Mouse (Mus musculus) MEL (cell line): ENCODE measurements around the gene Prmt9. TPM values are rescaled to one million over a fixed set of nuclear protein-coding genes. Genes with fewer than 3 reads are reported as not detected.

Experiments used
- DNase-seq: peaks from one replicate; pipeline ENCODE4 v3.0.0; 2011; ENCODE audit warnings: low read depth, low spot score
- H3K27ac ChIP-seq: 2 replicates; pipeline ENCODE4 v1.5.1; 2012; ENCODE audit warnings: low read depth, mild to moderate bottlenecking, control low read depth, low read length, moderate library complexity; ENCODE audit not compliant: control insufficient read depth
- H3K27me3 ChIP-seq, 2 experiments: fragments of 150-350 bp in 1 of 2; sonication (generic) in 1 of 2; 2 replicates each; pipeline ENCODE4 v1.6.1; 2012; ENCODE audit warnings: low read length in 2 of 2, mild to moderate bottlenecking in 2 of 2, improper control_type of control experiment in 1 of 2, moderate library complexity in 1 of 2; ENCODE audit not compliant: insufficient read depth in 2 of 2, control insufficient read depth in 1 of 2
- H3K36me3 ChIP-seq, 2 experiments: 2 replicates each; pipeline ENCODE4 v1.6.1; 2012 to 2014; ENCODE audit warnings: low read length in 2 of 2, improper control_type of control experiment in 1 of 2, inconsistent platforms in 1 of 2, mild to moderate bottlenecking in 1 of 2; ENCODE audit not compliant: insufficient read depth in 2 of 2, control insufficient read depth in 1 of 2
- H3K4me1 ChIP-seq, 2 experiments: fragments of 150-350 bp in 1 of 2; sonication (generic) in 1 of 2; 2 replicates each; pipeline ENCODE4 v1.6.1; 2012; ENCODE audit warnings: low read length in 2 of 2, improper control_type of control experiment in 1 of 2, mild to moderate bottlenecking in 1 of 2; ENCODE audit not compliant: insufficient read depth in 2 of 2, control insufficient read depth in 1 of 2
- H3K4me3 ChIP-seq, 2 experiments: fragments of 150-350 bp in 1 of 2; sonication (generic) in 1 of 2; 2 replicates each; pipeline ENCODE4 v1.5.1; 2012; ENCODE audit warnings: low read depth in 2 of 2, low read length in 2 of 2, mild to moderate bottlenecking in 2 of 2, moderate library complexity in 2 of 2, control low read depth in 1 of 2, improper control_type of control experiment in 1 of 2; ENCODE audit not compliant: control insufficient read depth in 1 of 2, insufficient read depth in 1 of 2
- H3K79me2 ChIP-seq: 2 replicates; pipeline ENCODE4 v1.6.1; 2012; ENCODE audit warnings: mild to moderate bottlenecking, low read length, moderate library complexity; ENCODE audit not compliant: control insufficient read depth, poor library complexity, insufficient read depth
- H3K9ac ChIP-seq: 2 replicates; pipeline ENCODE4 v1.6.1; 2012; ENCODE audit warnings: low read depth, mild to moderate bottlenecking, control low read depth, low read length, moderate library complexity; ENCODE audit not compliant: control insufficient read depth, poor library complexity, severe bottlenecking
- H3K9me3 ChIP-seq: fragments of 150-350 bp; sonication (generic); replicated peaks from 2 replicates; pipeline ENCODE4 v1.6.1; 2012; ENCODE audit warnings: mild to moderate bottlenecking, low read length, improper control_type of control experiment, moderate library complexity; ENCODE audit not compliant: insufficient read depth
- CTCF ChIP-seq, 3 experiments: IDR thresholded peaks in 2 of 3; conservative IDR thresholded peaks in 1 of 3; 2 replicates each; pipeline ENCODE4 v1.5.1; 2011 to 2012; ENCODE audit warnings: low read length in 3 of 3, low read depth in 2 of 3, mild to moderate bottlenecking in 2 of 3, improper control_type of control experiment in 1 of 3, inconsistent platforms in 1 of 3, mixed read lengths in 1 of 3, moderate library complexity in 1 of 3; ENCODE audit not compliant: control insufficient read depth in 1 of 3, insufficient read depth in 1 of 3, poor library complexity in 1 of 3, severe bottlenecking in 1 of 3
- EP300 ChIP-seq, 2 experiments: IDR thresholded peaks; 2 replicates each; pipeline ENCODE4 v1.6.1; 2011; ENCODE audit warnings: improper control_type of control experiment in 2 of 2, low read length in 2 of 2, low read depth in 1 of 2, mild to moderate bottlenecking in 1 of 2
- ETS1 ChIP-seq: IDR thresholded peaks from 2 replicates; pipeline ENCODE4 v1.6.1; 2012; ENCODE audit warnings: low read depth, mild to moderate bottlenecking, inconsistent platforms, low read length, improper control_type of control experiment, moderate library complexity
- GATA1 ChIP-seq: IDR thresholded peaks from 2 replicates; pipeline ENCODE4 v1.6.1; 2011; ENCODE audit warnings: low read depth, low read length, improper control_type of control experiment
- MAX ChIP-seq: IDR thresholded peaks from 2 replicates; pipeline ENCODE4 v1.6.1; 2011; ENCODE audit warnings: low read length, improper control_type of control experiment
- MAZ ChIP-seq: IDR thresholded peaks from 2 replicates; pipeline ENCODE4 v1.6.1; 2012; ENCODE audit warnings: low read depth, mild to moderate bottlenecking, inconsistent platforms, low read length, improper control_type of control experiment
- MEF2A ChIP-seq: IDR thresholded peaks from 2 replicates; pipeline ENCODE4 v1.6.1; 2014; ENCODE audit warnings: low read depth, mild to moderate bottlenecking, inconsistent platforms, low read length, improper control_type of control experiment; ENCODE audit not compliant: poor library complexity, insufficient replicate concordance, severe bottlenecking; ENCODE audit errors: extremely low read depth
- MXI1 ChIP-seq: IDR thresholded peaks from 2 replicates; pipeline ENCODE4 v1.6.1; 2011; ENCODE audit warnings: mild to moderate bottlenecking, low read depth, low read length, improper control_type of control experiment
- MYC ChIP-seq: IDR thresholded peaks from 2 replicates; pipeline ENCODE4 v1.6.1; 2011; ENCODE audit warnings: low read depth, mild to moderate bottlenecking, low read length, improper control_type of control experiment, moderate library complexity
- POLR2AphosphoS2 ChIP-seq: IDR thresholded peaks from 2 replicates; pipeline ENCODE4 v1.6.1; 2011; ENCODE audit warnings: low read length, improper control_type of control experiment
- POLR2AphosphoS5 ChIP-seq: IDR thresholded peaks from 2 replicates; pipeline ENCODE4 v1.6.1; 2012; ENCODE audit warnings: low read depth, borderline replicate concordance, mild to moderate bottlenecking, inconsistent platforms, low read length, moderate library complexity, mixed read lengths
- SIN3A ChIP-seq: IDR thresholded peaks from 2 replicates; pipeline ENCODE4 v1.6.1; 2012; ENCODE audit warnings: low read length, improper control_type of control experiment, inconsistent platforms
- USF2 ChIP-seq, 2 experiments: IDR thresholded peaks; 2 replicates each; pipeline ENCODE4 v1.6.1; 2011 to 2012; ENCODE audit warnings: improper control_type of control experiment in 2 of 2, low read length in 2 of 2, borderline replicate concordance in 1 of 2, inconsistent platforms in 1 of 2, low read depth in 1 of 2, mild to moderate bottlenecking in 1 of 2; ENCODE audit not compliant: insufficient read depth in 1 of 2
- ZNF384 ChIP-seq: IDR thresholded peaks from 2 replicates; pipeline ENCODE4 v1.6.1; 2012; ENCODE audit warnings: low read depth, mild to moderate bottlenecking, inconsistent platforms, low read length, improper control_type of control experiment
- polyA plus RNA-seq, 2 experiments: library from polyadenylated mRNA; stranded (reverse) in 1 of 2; unstranded in 1 of 2; fragments of >175 nt in 1 of 2; fragments of >200 nt in 1 of 2; gene quantifications; 2 replicates each; pipeline versions ENCODE4 v1.2.1 to v1.2.4; 2012; ENCODE audit warnings: low replicate concordance in 2 of 2, low read depth in 1 of 2; ENCODE audit not compliant: insufficient read length in 2 of 2, insufficient read depth in 1 of 2, missing spikeins in 1 of 2
- total RNA-seq: library from RNA; depleted of rRNA; stranded (reverse); fragments of 300-350 nt; gene quantifications from 2 replicates; pipeline ENCODE4 v1.2.3, GENCODE M21; 2012

Gene Prmt9
- total and polyA plus RNA-seq, 3 experiments, result 16.0 to 54.2 (median 18.6) TPM

DNA sequence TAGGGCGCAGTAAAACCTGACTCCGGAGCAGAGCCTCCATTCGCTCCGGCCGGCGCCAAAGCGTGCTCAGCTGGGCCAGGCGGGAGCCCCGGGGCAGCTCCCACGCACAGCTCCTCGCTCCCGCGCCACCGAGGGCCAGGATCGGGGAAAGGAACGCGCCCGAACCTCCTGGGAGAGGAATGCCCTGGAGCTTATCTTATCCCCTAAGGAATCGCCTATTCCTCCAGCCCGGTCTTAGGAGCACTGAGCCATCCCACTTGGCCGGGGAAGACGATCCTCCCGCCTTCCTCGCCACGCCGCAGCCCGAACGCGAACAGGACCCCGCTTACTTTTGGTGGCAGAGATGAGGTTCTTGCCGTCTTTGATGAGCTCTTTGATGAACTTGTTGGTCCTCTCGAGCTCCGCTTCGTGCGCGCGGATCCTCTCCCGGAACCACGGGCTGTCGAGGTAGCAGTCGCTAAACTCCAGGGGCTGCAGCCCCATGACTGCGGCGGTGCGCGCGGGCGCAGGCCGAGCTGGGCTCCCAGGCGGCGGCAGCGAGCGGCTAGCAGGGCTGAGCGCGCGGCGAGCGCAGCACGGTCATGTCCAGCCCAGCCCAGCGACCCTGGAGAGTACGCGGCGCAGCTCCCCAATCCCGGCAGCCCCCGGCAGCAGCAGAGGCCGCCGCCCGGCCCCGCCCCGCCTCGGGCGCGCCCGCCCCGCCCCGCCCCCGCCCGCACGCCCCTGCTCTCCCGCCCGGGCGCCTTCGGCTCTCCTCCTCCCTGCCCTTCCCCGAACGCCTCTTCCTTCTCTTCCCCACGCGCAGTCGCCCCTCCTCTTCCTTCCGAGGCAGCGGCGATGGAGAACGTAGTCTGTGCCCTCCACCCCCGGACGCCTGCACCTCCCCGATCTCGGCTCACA lies 31.6 kb upstream of the Prmt9 start, which contains the start of gene Arhgap10 (continued):
- TF ChIP-seq POLR2AphosphoS2, result peak; percentile 70

DNA sequence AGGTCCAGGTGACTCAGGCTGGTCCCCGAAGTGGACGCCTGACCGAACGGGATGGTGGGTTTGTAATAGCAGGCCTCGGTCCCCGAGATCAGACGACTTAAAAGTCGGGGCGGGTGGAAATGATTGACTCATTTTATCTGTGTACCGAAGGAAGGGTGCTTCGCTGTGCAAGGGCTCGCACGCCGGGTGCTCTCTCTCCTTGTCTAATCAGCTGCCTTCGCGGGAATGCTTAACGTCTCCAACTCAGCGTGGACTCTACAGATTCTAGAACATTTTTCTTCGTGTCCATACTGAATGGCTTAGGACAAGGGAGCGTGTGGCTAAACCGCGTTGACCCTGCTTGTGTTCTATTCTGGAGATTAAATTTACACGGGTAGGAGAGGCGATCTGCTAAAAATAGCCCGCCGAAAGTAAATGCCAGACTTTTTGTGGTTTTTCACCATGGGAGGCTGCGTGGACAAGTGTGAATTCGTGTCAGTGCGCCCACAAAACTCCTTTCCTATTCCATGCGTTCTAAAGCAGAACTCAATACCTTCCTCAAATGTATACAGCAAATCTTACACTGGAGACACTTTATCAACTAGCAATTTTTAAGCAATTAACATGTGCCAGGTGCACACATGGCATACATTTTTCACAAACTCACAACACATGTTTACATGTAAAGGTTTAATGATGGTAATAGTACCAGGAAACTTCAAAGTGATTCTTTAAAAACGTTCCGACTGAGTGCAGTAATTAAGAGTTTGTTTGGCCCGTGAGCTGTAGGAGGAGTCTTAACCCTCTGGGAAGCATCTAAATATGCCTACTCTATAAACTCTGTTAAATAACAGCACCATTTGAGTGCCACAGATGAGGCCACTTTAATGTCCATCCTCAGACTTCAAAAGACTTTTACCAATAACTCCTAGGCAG lies 30.7 kb upstream of the Prmt9 start:
- Histone ChIP-seq H3K27me3 (no peaks in the 10 kb centered on the region), H3K36me3 (peaks cover 0 to 13% of the 10 kb centered on the region in 2 experiments; a peak in 2 of 4 replicates), H3K79me2 (peaks cover 41% of the 10 kb centered on the region), H3K4me3 (peak overlapping the region; percentile 91 to 97), H3K27ac (peak overlapping the region; percentile 94), H3K9ac (peak overlapping the region; percentile 96), H3K4me1 (peaks cover 0 to 16% of the 10 kb centered on the region in 2 experiments; a peak in 2 of 4 replicates), H3K9me3 (no peaks in the 10 kb centered on the region)
- peak; percentile 66 for DNase-seq
- peak; percentile 69 for TF ChIP-seq SIN3A
- no peak; the same call in 1 of the 2 replicates for TF ChIP-seq MXI1
- 0 out of 2 replicates have a peak, but pooled peaks have one; percentile 13 for TF ChIP-seq ETS1
- TF ChIP-seq GATA1, result no peak
- 0 out of 4 replicates have a peak, but pooled peaks of 1 of the 2 experiments have one; percentile 28 for TF ChIP-seq EP300 (IDR thresholded peaks at IDR 0.05; ENCODE audit: low read depth in 1 of 2, low read length in 2 of 2)
- TF ChIP-seq POLR2AphosphoS5, result no peak
- TF ChIP-seq MAX, result peak; percentile 42; the same call in 1 of the 2 replicates
- 0 out of 2 replicates have a peak, but pooled peaks have one; percentile 17 for TF ChIP-seq MEF2A
- TF ChIP-seq MAZ, result 0 out of 2 replicates have a peak, but pooled peaks have one; percentile 0
- TF ChIP-seq MYC, result 0 out of 2 replicates have a peak, but pooled peaks have one; percentile 25
- TF ChIP-seq USF2 (IDR thresholded peaks at IDR 0.05; ENCODE audit: borderline replicate concordance in 1 of 2, insufficient read depth in 1 of 2, low read depth in 1 of 2, low read length in 2 of 2), result no peak

DNA sequence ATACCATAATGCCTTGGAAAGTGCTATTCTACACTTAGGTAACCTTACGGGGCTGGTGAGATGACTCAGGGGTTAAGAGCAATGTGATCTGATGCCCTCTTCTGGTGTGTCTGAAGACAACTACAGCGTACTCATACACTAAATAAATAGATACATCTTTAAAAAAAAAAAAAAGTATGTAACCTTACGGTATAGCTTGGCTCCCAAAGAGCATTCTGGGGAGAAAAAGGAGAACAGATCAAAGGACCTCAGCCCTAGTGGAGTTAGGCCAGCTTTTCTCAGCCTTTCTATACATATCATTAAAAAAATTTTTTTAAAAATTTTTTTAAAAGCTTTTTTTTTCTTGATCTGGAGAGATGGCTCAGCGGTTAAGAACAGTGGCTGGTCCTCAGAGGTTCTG lies 28.6 kb upstream of the Prmt9 start:
- H3K4me1 ChIP-seq, result peaks cover 0 to 15% of the 10 kb centered on the region in 2 experiments; a peak in 2 of 4 replicates
- no peak overlapping the region for H3K27ac ChIP-seq
- no peak; a peak in 1 of 6 replicates for TF ChIP-seq CTCF (IDR thresholded peaks at IDR 0.05 in 2 of 3, conservative IDR thresholded peaks at IDR 0.05 in 1 of 3; ENCODE audit: control insufficient read depth in 1 of 3, insufficient read depth in 1 of 3, low read depth in 2 of 3, low read length in 3 of 3, poor library complexity in 1 of 3, severe bottlenecking in 1 of 3)
- TF ChIP-seq ZNF384, result peak; percentile 59
- H3K9me3 ChIP-seq, result no peaks in the 10 kb centered on the region
- peaks cover 0 to 13% of the 10 kb centered on the region in 2 experiments; a peak in 2 of 4 replicates for H3K36me3 ChIP-seq
- H3K27me3 ChIP-seq, result no peaks in the 10 kb centered on the region
- DNase-seq, result no peak
- H3K9ac ChIP-seq, result no peak overlapping the region
- no peak overlapping the region for H3K4me3 ChIP-seq
- peaks cover 25% of the 10 kb centered on the region for H3K79me2 ChIP-seq
